Mouse (Mus musculus): ENCODE measurements around the gene Slc22a7. TPM values are rescaled to one million over a fixed set of nuclear protein-coding genes. Genes with fewer than 3 reads are reported as not detected.

Gene Slc22a7
- not detected for total RNA-seq (2021)
- long read RNA-seq, experiment 1: 0 reads
- long read RNA-seq, experiment 2: 0 reads

- DNase-seq: no peak
Measured at GRCm38 (mm10) chr17:46438298-46438873, at the start of gene Slc22a7. TSS of gene Slc22a7 (minus strand) at chr17:46438457.

GRCm38 (mm10) chr17:46487431-46487830 lies 49.2 kb upstream of the Slc22a7 start, which contains the start of gene Ttbk1:
TSS of gene Ttbk1 (minus strand) at chr17:46487675.
- DNase-seq: peak in 1 of 2 experiments; percentile 18

- no peak for DNase-seq
Measured at GRCm38 (mm10) chr17:46486995-46487394, 48.7 kb upstream of the Slc22a7 start.

GRCm38 (mm10) chr17:46484461-46484875 lies 46.2 kb upstream of the Slc22a7 start:
- DNase-seq: no peak

- DNase-seq: peak in 1 of 2 experiments; percentile 41
Measured at GRCm38 (mm10) chr17:46484021-46484431, 45.8 kb upstream of the Slc22a7 start.

GRCm38 (mm10) chr17:46483561-46484001 lies 45.3 kb upstream of the Slc22a7 start:
- peak; percentile 39 to 42 for DNase-seq

GRCm38 (mm10) chr17:46477286-46477685 lies 39.0 kb upstream of the Slc22a7 start:
- no peak for DNase-seq

- no peak for DNase-seq
Measured at GRCm38 (mm10) chr17:46476601-46477000, 38.3 kb upstream of the Slc22a7 start.

- no peak for DNase-seq
Measured at GRCm38 (mm10) chr17:46467830-46468229, 29.6 kb upstream of the Slc22a7 start.

GRCm38 (mm10) chr17:46462226-46462625 lies 24.0 kb upstream of the Slc22a7 start:
- peak; percentile 17 to 57 for DNase-seq

- peak in 1 of 2 experiments; percentile 11 for DNase-seq
Measured at GRCm38 (mm10) chr17:46461347-46461746, 23.1 kb upstream of the Slc22a7 start.

GRCm38 (mm10) chr17:46460673-46461072 lies 22.4 kb upstream of the Slc22a7 start:
- peak; percentile 12 to 15 for DNase-seq

- no peak for DNase-seq
Measured at GRCm38 (mm10) chr17:46458439-46458838, 20.2 kb upstream of the Slc22a7 start.

GRCm38 (mm10) chr17:46457791-46458190 lies 19.5 kb upstream of the Slc22a7 start:
- DNase-seq: peak; percentile 52 to 77

GRCm38 (mm10) chr17:46455110-46455691 lies 16.9 kb upstream of the Slc22a7 start:
- DNase-seq: peak; percentile 36 to 53

- no peak for DNase-seq
Measured at GRCm38 (mm10) chr17:46454539-46454938, 16.3 kb upstream of the Slc22a7 start.

GRCm38 (mm10) chr17:46453970-46454411 lies 15.7 kb upstream of the Slc22a7 start:
- no peak for DNase-seq

- no peak for DNase-seq
Measured at GRCm38 (mm10) chr17:46453302-46453948, 15.2 kb upstream of the Slc22a7 start.

- no peak for DNase-seq
Measured at GRCm38 (mm10) chr17:46452683-46453082, 14.4 kb upstream of the Slc22a7 start.

- DNase-seq: no peak
Measured at GRCm38 (mm10) chr17:46446264-46446663, 8.0 kb upstream of the Slc22a7 start.

- no peak for DNase-seq
Measured at GRCm38 (mm10) chr17:46444839-46445579, 6.8 kb upstream of the Slc22a7 start.

- no peak for DNase-seq
Measured at GRCm38 (mm10) chr17:46439176-46439575, 919 bp upstream of the Slc22a7 start.
